Mouse (Mus musculus) brain, embryonic 14.5 days (tissue): ENCODE measurements at regions not wholly inside any gene's neighbourhood (a gene's known extent, or its start where the extent isn't known, plus 50 kb on each side); places are given as distances from the start of the nearest gene placed in this dataset.

Experiments used
- CTCF ChIP-seq: fragments of 200-500 bp; IDR thresholded peaks from 2 replicates; pipeline ENCODE4 v1.5.1; 2012; ENCODE audit warnings: inconsistent platforms, mild to moderate bottlenecking, moderate library complexity, borderline replicate concordance; ENCODE audit not compliant: insufficient read depth, insufficient read length; ENCODE audit errors: extremely low read depth
- POLR2A ChIP-seq: fragments of 200-500 bp; IDR thresholded peaks from 2 replicates; pipeline ENCODE4 v1.6.1; 2012; ENCODE audit warnings: mild to moderate bottlenecking, inconsistent platforms, borderline replicate concordance; ENCODE audit not compliant: poor library complexity, insufficient read depth, insufficient read length, severe bottlenecking; ENCODE audit errors: extremely low read depth

DNA sequence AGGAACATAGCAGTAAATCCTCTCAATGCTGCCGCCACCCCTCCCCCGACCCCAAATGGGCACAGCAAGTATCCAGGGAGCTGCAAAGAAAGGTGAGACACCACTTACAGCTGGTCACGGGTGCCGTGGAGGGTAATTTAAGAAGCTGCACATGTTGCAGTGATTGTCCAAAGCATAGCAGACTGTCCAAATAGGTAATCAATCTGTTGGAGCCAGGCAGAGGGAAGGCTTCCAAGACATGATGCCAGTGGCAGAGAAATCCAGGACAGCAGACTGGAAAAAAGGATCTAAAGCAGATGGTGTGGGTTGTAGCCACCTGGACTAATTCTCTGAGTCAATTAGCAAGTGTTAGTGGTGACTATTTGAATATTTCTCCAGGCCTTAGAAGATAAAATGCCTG lies 506.6 kb downstream of the Basp1 start:
- TF ChIP-seq CTCF (no peak), POLR2A (no peak)
